Mouse (Mus musculus): ENCODE results near the gene Sel1l3. TPM values are rescaled to one million over a fixed set of nuclear protein-coding genes. Genes with fewer than 3 reads are reported as not detected.
A peak's percentile ranks its signal among the peaks of the same experiment; 100 is the strongest.

Gene Sel1l3
- total and polyA plus RNA-seq, 3 experiments = 0.86 to 1.6 (median 1.5) TPM

- H3K9ac ChIP-seq (ENCODE audit: low read depth, low read length) = no peak overlapping the region
- no peak overlapping the region for H3K4me3 ChIP-seq
- DNase-seq = no peak
- TF ChIP-seq CTCF (IDR thresholded peaks at IDR 0.05) (no peak), EP300 (IDR thresholded peaks at IDR 0.05; ENCODE audit: insufficient read depth, low read depth, low read length) (no peak), POLR2A (IDR thresholded peaks at IDR 0.05; ENCODE audit: insufficient read depth, low read depth, low read length) (no peak)
- intact Hi-C loops (cut with DNase I) = no loop called here
- H3K27ac ChIP-seq = no peak overlapping the region
- H3K4me1 ChIP-seq (ENCODE audit: control insufficient read depth, insufficient read depth, low read length) = no peaks in the 10 kb centered on the region; the same call in 1 of the 2 replicates
- 93% methylated on average over 2 of the region's 2 CpGs for WGBS
- H3K27me3 ChIP-seq (ENCODE audit: control insufficient read depth, insufficient read depth, low read length) = no peaks in the 10 kb centered on the region
- H3K79me2 ChIP-seq (replicated peaks; ENCODE audit: control insufficient read depth, insufficient read depth, low read length) = no peaks in the 10 kb centered on the region
- H3K36me3 ChIP-seq (ENCODE audit: control insufficient read depth, insufficient read depth, low read length) = no peaks in the 10 kb centered on the region
Measured at GRCm38 (mm10) chr5:53134003-53134402, 79.7 kb downstream of the Sel1l3 start.

- Histone ChIP-seq H3K36me3 (ENCODE audit: control insufficient read depth, insufficient read depth, low read length) (no peaks in the 10 kb centered on the region), H3K4me1 (ENCODE audit: control insufficient read depth, insufficient read depth, low read length) (no peaks in the 10 kb centered on the region), H3K27ac (no peak overlapping the region), H3K27me3 (ENCODE audit: control insufficient read depth, insufficient read depth, low read length) (no peaks in the 10 kb centered on the region), H3K9ac (ENCODE audit: low read depth, low read length) (no peak overlapping the region), H3K79me2 (replicated peaks; ENCODE audit: control insufficient read depth, insufficient read depth, low read length) (no peaks in the 10 kb centered on the region), H3K4me3 (no peak overlapping the region)
- no peak for DNase-seq
- 57% methylated on average over 4 of the region's 4 CpGs for WGBS
- intact Hi-C loops (cut with DNase I) = no loop called here
- no peak for TF ChIP-seq POLR2A (IDR thresholded peaks at IDR 0.05; ENCODE audit: insufficient read depth, low read depth, low read length)
Measured at GRCm38 (mm10) chr5:53124701-53125100, 89.0 kb downstream of the Sel1l3 start.

GRCm38 (mm10) chr5:53123525-53124286, 90.0 kb downstream of the Sel1l3 start:
- H3K36me3 ChIP-seq (ENCODE audit: control insufficient read depth, insufficient read depth, low read length) = no peaks in the 10 kb centered on the region
- H3K4me1 ChIP-seq (ENCODE audit: control insufficient read depth, insufficient read depth, low read length) = no peaks in the 10 kb centered on the region
- H3K4me3 ChIP-seq = no peak overlapping the region
- peak in 1 of 2 experiments; percentile 29 for DNase-seq
- no peaks in the 10 kb centered on the region for H3K27me3 ChIP-seq (ENCODE audit: control insufficient read depth, insufficient read depth, low read length)
- TF ChIP-seq POLR2A (IDR thresholded peaks at IDR 0.05; ENCODE audit: insufficient read depth, low read depth, low read length) (no peak), EP300 (IDR thresholded peaks at IDR 0.05; ENCODE audit: insufficient read depth, low read depth, low read length) (no peak), CTCF (IDR thresholded peaks at IDR 0.05) (peak; percentile 75)
- intact Hi-C loops (cut with DNase I) = loop anchor here (1.0 kb wide), 1 partner anchor 244 kb away; no protein-coding TSS in a partner anchor
- H3K79me2 ChIP-seq (replicated peaks; ENCODE audit: control insufficient read depth, insufficient read depth, low read length) = no peaks in the 10 kb centered on the region
- 41% methylated on average over 10 of the region's 10 CpGs for WGBS
- no peak overlapping the region for H3K9ac ChIP-seq (ENCODE audit: low read depth, low read length)
- no peak overlapping the region for H3K27ac ChIP-seq

DNA sequence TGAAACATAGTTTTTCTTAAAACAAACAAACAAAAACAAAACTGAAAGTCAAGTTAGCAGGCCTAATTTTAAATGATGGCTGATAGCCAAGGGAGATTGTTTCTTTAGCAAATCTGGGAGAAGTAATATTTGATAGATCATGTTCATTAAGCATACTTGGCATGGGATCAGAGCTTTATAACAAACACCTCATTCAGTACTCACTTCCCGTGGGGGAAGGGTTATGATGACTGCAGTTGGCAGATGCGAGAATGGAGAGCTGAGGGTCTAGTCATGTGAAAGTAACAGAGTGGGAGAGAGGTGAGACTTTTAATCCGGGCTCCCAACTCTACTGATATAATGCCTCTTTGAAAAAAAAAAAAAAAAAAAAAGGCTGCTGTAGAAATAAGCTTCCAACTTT, 94.0 kb downstream of the Sel1l3 start:
- H3K79me2 ChIP-seq (replicated peaks; ENCODE audit: control insufficient read depth, insufficient read depth, low read length) = no peaks in the 10 kb centered on the region
- H3K36me3 ChIP-seq (ENCODE audit: control insufficient read depth, insufficient read depth, low read length) = no peaks in the 10 kb centered on the region
- H3K9ac ChIP-seq (ENCODE audit: low read depth, low read length) = no peak overlapping the region
- H3K27ac ChIP-seq = no peak overlapping the region
- no peak for TF ChIP-seq CTCF (IDR thresholded peaks at IDR 0.05)
- TF ChIP-seq POLR2A (IDR thresholded peaks at IDR 0.05; ENCODE audit: insufficient read depth, low read depth, low read length) = no peak
- TF ChIP-seq EP300 (IDR thresholded peaks at IDR 0.05; ENCODE audit: insufficient read depth, low read depth, low read length) = no peak
- H3K4me3 ChIP-seq = no peak overlapping the region
- WGBS = 42% methylated on average over 3 of the region's 3 CpGs
- intact Hi-C loops (cut with DNase I) = no loop called here
- no peaks in the 10 kb centered on the region for H3K27me3 ChIP-seq (ENCODE audit: control insufficient read depth, insufficient read depth, low read length)
- no peaks in the 10 kb centered on the region for H3K4me1 ChIP-seq (ENCODE audit: control insufficient read depth, insufficient read depth, low read length)
- DNase-seq = no peak

GRCm38 (mm10) chr5:53118212-53118611, 95.5 kb downstream of the Sel1l3 start:
- H3K9ac ChIP-seq (ENCODE audit: low read depth, low read length) = no peak overlapping the region
- no peaks in the 10 kb centered on the region for H3K4me1 ChIP-seq (ENCODE audit: control insufficient read depth, insufficient read depth, low read length)

GRCm38 (mm10) chr5:53114616-53115267, 99.0 kb downstream of the Sel1l3 start:
- WGBS = 77% methylated on average over 12 of the region's 12 CpGs
- H3K9ac ChIP-seq (ENCODE audit: low read depth, low read length) = no peak overlapping the region

More at GRCm38 (mm10) chr5:53118212-53118611, 95.5 kb downstream of the Sel1l3 start:
- H3K27me3 ChIP-seq (ENCODE audit: control insufficient read depth, insufficient read depth, low read length) = no peaks in the 10 kb centered on the region
- no peak for DNase-seq
- intact Hi-C loops (cut with DNase I) = no loop called here
- no peaks in the 10 kb centered on the region for H3K79me2 ChIP-seq (replicated peaks; ENCODE audit: control insufficient read depth, insufficient read depth, low read length)
- TF ChIP-seq EP300 (IDR thresholded peaks at IDR 0.05; ENCODE audit: insufficient read depth, low read depth, low read length) (no peak), POLR2A (IDR thresholded peaks at IDR 0.05; ENCODE audit: insufficient read depth, low read depth, low read length) (no peak), CTCF (IDR thresholded peaks at IDR 0.05) (no peak)
- 92% methylated on average over 8 of the region's 8 CpGs for WGBS
- no peaks in the 10 kb centered on the region for H3K36me3 ChIP-seq (ENCODE audit: control insufficient read depth, insufficient read depth, low read length)
- no peak overlapping the region for H3K4me3 ChIP-seq
- H3K27ac ChIP-seq = no peak overlapping the region

More at GRCm38 (mm10) chr5:53114616-53115267, 99.0 kb downstream of the Sel1l3 start:
- Histone ChIP-seq H3K27ac (no peak overlapping the region), H3K4me1 (ENCODE audit: control insufficient read depth, insufficient read depth, low read length) (no peaks in the 10 kb centered on the region), H3K27me3 (ENCODE audit: control insufficient read depth, insufficient read depth, low read length) (no peaks in the 10 kb centered on the region), H3K36me3 (ENCODE audit: control insufficient read depth, insufficient read depth, low read length) (no peaks in the 10 kb centered on the region), H3K4me3 (no peak overlapping the region), H3K79me2 (replicated peaks; ENCODE audit: control insufficient read depth, insufficient read depth, low read length) (no peaks in the 10 kb centered on the region)
- intact Hi-C loops (cut with DNase I) = no loop called here
- DNase-seq = no peak
- TF ChIP-seq POLR2A (IDR thresholded peaks at IDR 0.05; ENCODE audit: insufficient read depth, low read depth, low read length) = no peak
- no peak for TF ChIP-seq CTCF (IDR thresholded peaks at IDR 0.05)
- TF ChIP-seq EP300 (IDR thresholded peaks at IDR 0.05; ENCODE audit: insufficient read depth, low read depth, low read length) = no peak
